Mouse (Mus musculus) testis, adult 2 months (tissue): ENCODE measurements around the gene Asb6.

Experiments
- CTCF ChIP-seq: fragments of 200-500 bp; IDR thresholded peaks from 2 replicates; pipeline ENCODE4 v1.5.1; 2012; ENCODE audit warnings: low read depth, mild to moderate bottlenecking, inconsistent platforms, low read length, moderate library complexity; ENCODE audit not compliant: control insufficient read depth, insufficient read depth, insufficient replicate concordance
- POLR2A ChIP-seq: fragments of 200-500 bp; IDR thresholded peaks from 2 replicates; pipeline ENCODE4 v1.6.1; 2012; ENCODE audit warnings: low read depth, mild to moderate bottlenecking, inconsistent platforms, low read length, moderate library complexity; ENCODE audit not compliant: control insufficient read depth

GRCm38 (mm10) chr2:30779241-30779640, 50.9 kb downstream of the Asb6 start:
- TF ChIP-seq CTCF (no peak), POLR2A (no peak)
